Mouse (Mus musculus) layer of hippocampus, adult 11-12 months (tissue): ENCODE measurements at regions not wholly inside any gene's neighbourhood (a gene's known extent, or its start where the extent isn't known, plus 50 kb on each side); places are given as distances from the start of the nearest gene placed in this dataset.
A peak's percentile ranks its signal among the peaks of the same experiment; 100 is the strongest.

ENCODE experiments used
- DNase-seq: peaks from one replicate; pipeline ENCODE4 v3.0.0; 2022; ENCODE audit warnings: low spot score

DNA sequence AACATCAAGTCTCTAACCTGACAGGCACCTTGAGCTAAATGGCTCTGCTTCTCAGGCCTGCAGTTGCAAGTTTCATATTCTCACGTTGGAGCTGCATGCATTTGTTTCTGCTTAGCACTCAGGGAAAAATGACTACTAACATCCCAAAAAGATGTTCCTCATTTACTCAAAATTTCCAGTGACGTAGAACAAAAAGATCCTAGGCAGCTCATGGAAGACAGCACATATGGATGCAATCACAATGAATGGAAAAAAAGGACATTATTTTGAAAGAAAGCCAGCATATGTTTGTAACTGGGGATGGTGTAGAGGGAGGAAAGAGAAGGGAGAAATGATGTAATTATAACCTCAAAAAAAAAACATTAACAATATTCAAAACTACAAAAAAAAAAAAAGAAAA lies 751.2 kb upstream of the Fbxo33 start:
- DNase-seq: no peak

GRCm38 (mm10) chr12:59969948-59970347 lies 750.4 kb upstream of the Fbxo33 start:
- DNase-seq: no peak

DNA sequence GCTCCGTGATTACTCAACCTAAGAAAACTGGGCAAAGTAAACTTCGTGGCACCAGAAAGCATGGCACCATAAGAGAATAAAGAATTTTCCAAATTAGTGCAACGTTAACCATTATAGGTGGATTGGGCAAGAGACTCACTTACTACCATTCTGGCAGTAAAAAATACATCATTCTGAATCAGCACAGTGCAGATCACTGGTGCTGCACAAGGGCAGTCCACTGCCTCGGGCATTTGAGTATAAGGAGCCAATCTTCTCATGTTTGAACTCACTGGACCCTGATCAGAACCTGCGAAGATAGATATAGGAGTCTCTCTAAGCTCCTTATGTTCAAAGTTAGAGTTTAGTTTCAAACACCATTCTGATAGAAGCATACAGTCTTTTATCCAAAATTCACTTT lies 747.7 kb upstream of the Fbxo33 start:
- DNase-seq: no peak

DNA sequence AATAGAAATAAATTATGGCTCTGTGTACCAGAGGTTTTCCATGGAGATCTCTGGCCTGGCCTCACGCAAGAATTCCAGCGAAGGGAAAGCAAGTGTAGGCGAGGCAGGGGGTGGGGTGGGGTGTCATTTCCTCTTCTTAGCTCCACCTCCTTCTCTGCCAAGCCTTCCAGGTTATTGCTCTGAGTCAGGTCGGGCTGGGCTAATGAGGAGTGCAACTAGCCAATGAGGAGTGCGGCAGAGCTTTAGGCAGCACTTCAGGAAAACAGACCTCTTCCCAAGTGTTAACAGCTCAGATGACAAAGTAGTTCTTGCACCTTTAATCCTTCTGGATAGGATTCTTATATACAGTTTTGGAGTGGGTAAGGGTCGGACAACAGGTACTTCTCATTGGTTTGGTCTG lies 741.6 kb upstream of the Fbxo33 start:
- DNase-seq: no peak

- DNase-seq: peak; percentile 7
These were observed 712.9 kb upstream of the Fbxo33 start for GRCm38 (mm10) chr12:59932471-59932870.

GRCm38 (mm10) chr12:59925071-59925470 lies 705.5 kb upstream of the Fbxo33 start:
- DNase-seq: no peak

- DNase-seq: no peak
These were observed 679.4 kb upstream of the Fbxo33 start for GRCm38 (mm10) chr12:59898931-59899330.

DNA sequence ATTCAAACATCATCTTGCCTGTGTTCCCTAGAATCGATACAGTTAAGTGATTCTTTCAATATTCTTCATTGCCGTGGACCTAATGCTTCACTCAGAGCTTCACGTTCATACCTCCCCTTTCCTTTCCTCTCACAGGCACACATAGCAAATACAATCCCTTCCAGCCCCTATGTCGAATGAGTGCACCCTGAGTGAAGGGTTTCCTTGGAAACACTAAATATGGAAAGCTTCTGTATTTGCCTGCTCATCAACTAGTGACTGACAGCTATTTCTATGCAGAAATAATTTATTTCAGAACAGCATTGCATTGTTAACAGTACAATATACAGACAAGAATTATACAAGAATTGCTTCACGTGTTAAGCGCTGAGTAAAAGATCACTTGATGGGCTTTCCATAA lies 671.4 kb upstream of the Fbxo33 start:
- DNase-seq: no peak
